Mouse (Mus musculus): Measurements from ENCODE around the gene Rcn2. TPM values are rescaled to one million over a fixed set of nuclear protein-coding genes. Genes with fewer than 3 reads are reported as not detected.

The Rcn2 gene
- polyA plus RNA-seq, 1 experiment from 2014 or later, result 252 TPM

GRCm38 (mm10) chr9:56068630-56069029, 27.0 kb downstream of the Rcn2 start:
- Histone ChIP-seq H3K4me2 (replicated peaks) (no peak overlapping the region), H3K27ac (replicated peaks) (no peak overlapping the region), H3K4me1 (peaks cover 10% of the 10 kb centered on the region), H3K9me3 (replicated peaks) (no peaks in the 10 kb centered on the region), H3K36me3 (peaks cover 20% of the 10 kb centered on the region), H3K4me3 (replicated peaks) (no peak overlapping the region), H3K27me3 (no peaks in the 10 kb centered on the region), H3K9ac (no peak overlapping the region)
- ATAC-seq (ENCODE audit: insufficient number of reproducible peaks, low FRiP score, low TSS enrichment, low read depth), result no peak
- WGBS, result 96% methylated on average over 1 of the region's 1 CpGs

GRCm38 (mm10) chr9:56072861-56073260, 31.2 kb downstream of the Rcn2 start:
- no peaks in the 10 kb centered on the region for H3K27me3 ChIP-seq
- peaks cover 20% of the 10 kb centered on the region for H3K4me1 ChIP-seq
- no peak overlapping the region for H3K4me3 ChIP-seq (replicated peaks)
- ATAC-seq (ENCODE audit: insufficient number of reproducible peaks, low FRiP score, low TSS enrichment, low read depth), result no peak
- H3K36me3 ChIP-seq, result peaks cover 11% of the 10 kb centered on the region; the same call in 1 of the 2 replicates
- 25% methylated on average over 2 of the region's 2 CpGs for WGBS
- H3K9ac ChIP-seq, result no peak overlapping the region
- no peaks in the 10 kb centered on the region for H3K9me3 ChIP-seq (replicated peaks)
- H3K4me2 ChIP-seq (replicated peaks), result no peak overlapping the region
- H3K27ac ChIP-seq (replicated peaks), result peak overlapping the region; percentile 73

- Histone ChIP-seq H3K27ac (replicated peaks) (no peak overlapping the region), H3K9me3 (replicated peaks) (no peaks in the 10 kb centered on the region), H3K9ac (no peak overlapping the region), H3K4me2 (replicated peaks) (no peak overlapping the region), H3K4me1 (peaks cover 20% of the 10 kb centered on the region), H3K36me3 (peaks cover 7% of the 10 kb centered on the region), H3K27me3 (no peaks in the 10 kb centered on the region), H3K4me3 (replicated peaks) (no peak overlapping the region)
- 80% methylated on average over 12 of the region's 12 CpGs for WGBS
- no peak for ATAC-seq (ENCODE audit: insufficient number of reproducible peaks, low FRiP score, low TSS enrichment, low read depth)
These were observed 33.2 kb downstream of the Rcn2 start for GRCm38 (mm10) chr9:56074863-56075262.

- Histone ChIP-seq H3K27ac (replicated peaks) (no peak overlapping the region), H3K27me3 (no peaks in the 10 kb centered on the region), H3K36me3 (peaks cover 7% of the 10 kb centered on the region), H3K4me3 (replicated peaks) (no peak overlapping the region), H3K9ac (no peak overlapping the region), H3K9me3 (replicated peaks) (no peaks in the 10 kb centered on the region), H3K4me1 (peaks cover 20% of the 10 kb centered on the region), H3K4me2 (replicated peaks) (no peak overlapping the region)
- 12% methylated on average over 4 of the region's 4 CpGs for WGBS
- ATAC-seq (ENCODE audit: insufficient number of reproducible peaks, low FRiP score, low TSS enrichment, low read depth), result 0 out of 2 replicates have a peak, but pooled peaks have one; percentile 44
These were observed 33.6 kb downstream of the Rcn2 start for GRCm38 (mm10) chr9:56075264-56075663.

GRCm38 (mm10) chr9:56075901-56076620, 34.4 kb downstream of the Rcn2 start:
- peaks cover 20% of the 10 kb centered on the region for H3K4me1 ChIP-seq
- H3K27me3 ChIP-seq, result no peaks in the 10 kb centered on the region
- no peak overlapping the region for H3K4me2 ChIP-seq (replicated peaks)
- H3K9ac ChIP-seq, result no peak overlapping the region
- no peak overlapping the region for H3K4me3 ChIP-seq (replicated peaks)
- peak; percentile 39; the same call in 1 of the 2 replicates for ATAC-seq (ENCODE audit: insufficient number of reproducible peaks, low FRiP score, low TSS enrichment, low read depth)
- H3K9me3 ChIP-seq (replicated peaks), result no peaks in the 10 kb centered on the region
- H3K36me3 ChIP-seq, result peaks cover 7% of the 10 kb centered on the region
- H3K27ac ChIP-seq (replicated peaks), result 0 out of 2 replicates have a peak overlapping the region, but pooled peaks have one; percentile 17
- 38% methylated on average over 7 of the region's 7 CpGs for WGBS

GRCm38 (mm10) chr9:56079587-56079986, 37.9 kb downstream of the Rcn2 start:
- H3K9me3 ChIP-seq (replicated peaks), result no peaks in the 10 kb centered on the region

GRCm38 (mm10) chr9:56086524-56086923, 44.9 kb downstream of the Rcn2 start:
- H3K9ac ChIP-seq, result no peak overlapping the region
- H3K4me1 ChIP-seq, result peaks cover 20% of the 10 kb centered on the region
- no peaks in the 10 kb centered on the region for H3K9me3 ChIP-seq (replicated peaks)
- no peak overlapping the region for H3K4me3 ChIP-seq (replicated peaks)
- H3K27ac ChIP-seq (replicated peaks), result no peak overlapping the region
- H3K27me3 ChIP-seq, result no peaks in the 10 kb centered on the region
- H3K36me3 ChIP-seq, result no peaks in the 10 kb centered on the region
- H3K4me2 ChIP-seq (replicated peaks), result no peak overlapping the region
- WGBS, result 78% methylated on average over 5 of the region's 5 CpGs
- ATAC-seq (ENCODE audit: insufficient number of reproducible peaks, low FRiP score, low TSS enrichment, low read depth), result no peak

More at GRCm38 (mm10) chr9:56079587-56079986, 37.9 kb downstream of the Rcn2 start:
- WGBS, result 74% methylated on average over 5 of the region's 5 CpGs
- no peak for ATAC-seq (ENCODE audit: insufficient number of reproducible peaks, low FRiP score, low TSS enrichment, low read depth)
- peaks cover 3% of the 10 kb centered on the region; the same call in 1 of the 2 replicates for H3K36me3 ChIP-seq
- no peak overlapping the region for H3K27ac ChIP-seq (replicated peaks)
- no peak overlapping the region for H3K4me3 ChIP-seq (replicated peaks)
- H3K4me1 ChIP-seq, result peaks cover 11% of the 10 kb centered on the region
- no peak overlapping the region for H3K9ac ChIP-seq
- H3K27me3 ChIP-seq, result no peaks in the 10 kb centered on the region
- H3K4me2 ChIP-seq (replicated peaks), result no peak overlapping the region

GRCm38 (mm10) chr9:56089778-56090520, 48.3 kb downstream of the Rcn2 start, which contains the start of gene Pstpip1:
Pstpip1 (plus strand) TSS chr9:56089962.
- Histone ChIP-seq H3K9me3 (replicated peaks) (no peaks in the 10 kb centered on the region), H3K4me1 (peaks cover 25% of the 10 kb centered on the region), H3K9ac (no peak within 1 kb of the TSS), H3K27me3 (no peaks in the 10 kb centered on the region), H3K4me2 (replicated peaks) (peak within 1 kb of the TSS; percentile 42), H3K36me3 (no peaks in the 10 kb centered on the region), H3K4me3 (replicated peaks) (peak within 1 kb of the TSS; percentile 7), H3K27ac (replicated peaks) (peak within 1 kb of the TSS; percentile 81)
- 13% methylated on average over 22 of the region's 22 CpGs for WGBS
- peak; percentile 85 for ATAC-seq (ENCODE audit: insufficient number of reproducible peaks, low FRiP score, low TSS enrichment, low read depth)

GRCm38 (mm10) chr9:56090546-56091225, 49.0 kb downstream of the Rcn2 start:
- peak overlapping the region; percentile 42 for H3K4me2 ChIP-seq (replicated peaks)
- ATAC-seq (ENCODE audit: insufficient number of reproducible peaks, low FRiP score, low TSS enrichment, low read depth), result no peak
- H3K9ac ChIP-seq, result no peak overlapping the region
- peak overlapping the region; percentile 7 for H3K4me3 ChIP-seq (replicated peaks)
- H3K27me3 ChIP-seq, result no peaks in the 10 kb centered on the region
- no peaks in the 10 kb centered on the region for H3K36me3 ChIP-seq
- peak overlapping the region; percentile 81 for H3K27ac ChIP-seq (replicated peaks)
- peaks cover 25% of the 10 kb centered on the region for H3K4me1 ChIP-seq
- H3K9me3 ChIP-seq (replicated peaks), result no peaks in the 10 kb centered on the region
- 55% methylated on average over 5 of the region's 5 CpGs for WGBS

GRCm38 (mm10) chr9:56092102-56092501, 50.5 kb downstream of the Rcn2 start:
- no peaks in the 10 kb centered on the region for H3K27me3 ChIP-seq
- no peak overlapping the region for H3K27ac ChIP-seq (replicated peaks)
- peaks cover 25% of the 10 kb centered on the region for H3K4me1 ChIP-seq
- H3K9me3 ChIP-seq (replicated peaks), result no peaks in the 10 kb centered on the region
- H3K9ac ChIP-seq, result no peak overlapping the region
- H3K4me2 ChIP-seq (replicated peaks), result no peak overlapping the region
- no peaks in the 10 kb centered on the region for H3K36me3 ChIP-seq
- no peak overlapping the region for H3K4me3 ChIP-seq (replicated peaks)
- ATAC-seq (ENCODE audit: insufficient number of reproducible peaks, low FRiP score, low TSS enrichment, low read depth), result no peak
- WGBS, result 49% methylated on average over 2 of the region's 2 CpGs
